Mouse (Mus musculus) liver, postnatal 0 days (tissue): ENCODE results near the gene Sipa1l1. TPM values are rescaled to one million over a fixed set of nuclear protein-coding genes. Genes with fewer than 3 reads are reported as not detected.

Experiments used
- ATAC-seq: fragments of 200-750 bp; cut with Nextera tagmentation; 2 replicates; pipeline ENCODE4 v1.8.0; 2017; ENCODE audit warnings: mild to moderate bottlenecking, moderate library complexity
- DNase-seq: peaks from one replicate; pipeline ENCODE4 v3.0.0-alpha.2; 2016
- H3K27ac ChIP-seq: fragments of 300-500 bp; sonication (generic); 2 replicates; pipeline ENCODE4 v1.5.1; 2014; ENCODE audit warnings: antibody characterized with exemption, moderate library complexity, mild to moderate bottlenecking, low read depth
- H3K27me3 ChIP-seq: fragments of 300-500 bp; sonication (generic); 2 replicates; pipeline ENCODE4 v1.6.1; 2014; ENCODE audit warnings: low read length, control low read depth, mixed read lengths; ENCODE audit not compliant: insufficient read depth
- H3K36me3 ChIP-seq: fragments of 300-500 bp; sonication (generic); replicated peaks from 2 replicates; pipeline ENCODE4 v1.6.1; 2014; ENCODE audit warnings: mild to moderate bottlenecking, control low read depth, low read length, moderate library complexity, mixed read lengths; ENCODE audit not compliant: insufficient read depth
- H3K4me1 ChIP-seq: fragments of 300-500 bp; sonication (generic); 2 replicates; pipeline ENCODE4 v1.6.1; 2014; ENCODE audit warnings: antibody characterized with exemption, mild to moderate bottlenecking, control low read depth; ENCODE audit not compliant: insufficient read depth
- H3K4me2 ChIP-seq: fragments of 300-500 bp; sonication (generic); 2 replicates; pipeline ENCODE4 v1.6.1; 2014; ENCODE audit warnings: low read depth, mild to moderate bottlenecking, low read length, moderate library complexity, mixed read lengths
- H3K4me3 ChIP-seq: fragments of 300-500 bp; sonication (generic); 2 replicates; pipeline ENCODE4 v1.5.1; 2014; ENCODE audit warnings: low read depth, low read length
- H3K9ac ChIP-seq: fragments of 300-500 bp; sonication (generic); replicated peaks from 2 replicates; pipeline ENCODE4 v1.6.1; 2014; ENCODE audit warnings: mild to moderate bottlenecking, moderate library complexity
- H3K9me3 ChIP-seq: fragments of 300-500 bp; sonication (generic); 2 replicates; pipeline ENCODE4 v1.6.1; 2016; ENCODE audit warnings: mild to moderate bottlenecking, control low read depth, low read length, mixed read lengths
- CTCF ChIP-seq: sonication (generic); IDR thresholded peaks from 2 replicates; pipeline ENCODE4 v1.5.1; 2016; ENCODE audit warnings: antibody characterized with exemption, low read depth
- EP300 ChIP-seq: IDR thresholded peaks from 2 replicates; pipeline ENCODE4 v1.6.1; 2016; ENCODE audit warnings: antibody characterized with exemption, low read depth, mild to moderate bottlenecking
- WGBS: fragments of 180-500 bp; shearing (Covaris S2); extraction: QIAGEN DNeasy Blood & Tissue Kit; methylation state at CpG from one replicate; pipeline ENCODE4 v1.1.7; 2014; ENCODE audit not compliant: insufficient replicate concordance; 5-methylcytosine and 5-hydroxymethylcytosine counted together
- polyA plus RNA-seq: library from polyadenylated mRNA; unstranded; fragments of >200 nt; fragmentation: Nextera tagmentation; extraction: Ambion mirVana; gene quantifications from 2 replicates; pipeline ENCODE4 v1.2.1, GENCODE M21; 2015

Gene Sipa1l1
- polyA plus RNA-seq, 1 experiment from 2014 or later: 3.2 TPM

DNA sequence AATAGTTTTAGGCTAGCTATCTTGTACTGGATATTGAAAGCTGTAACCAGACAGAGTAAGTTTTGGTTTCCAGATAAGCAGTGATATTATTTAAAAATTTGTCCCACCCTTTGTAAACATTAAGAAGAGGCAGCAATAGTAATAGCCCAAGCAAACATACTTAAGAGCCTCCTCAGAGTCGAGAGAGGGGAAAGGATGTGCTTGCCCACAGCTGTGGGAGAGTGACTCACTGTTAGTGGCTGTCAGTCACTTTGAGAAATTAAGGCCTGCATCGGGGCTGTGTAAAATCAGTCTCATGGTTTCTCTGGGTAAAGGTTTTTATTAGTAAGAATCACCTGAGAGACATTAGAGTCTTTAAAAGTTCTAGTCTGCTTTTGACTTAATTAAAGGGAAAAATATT, 40.6 kb downstream of the Sipa1l1 start:
- Histone ChIP-seq H3K9ac (no peak overlapping the region), H3K4me2 (no peak overlapping the region), H3K9me3 (no peaks in the 10 kb centered on the region), H3K4me3 (no peak overlapping the region), H3K36me3 (no peaks in the 10 kb centered on the region), H3K27me3 (no peaks in the 10 kb centered on the region), H3K4me1 (peaks cover 8% of the 10 kb centered on the region; the same call in 1 of the 2 replicates), H3K27ac (no peak overlapping the region)
- 23% methylated on average over 2 of the region's 2 CpGs for WGBS
- TF ChIP-seq CTCF (no peak), EP300 (no peak)
- DNase-seq (no peak), ATAC-seq (no peak)

DNA sequence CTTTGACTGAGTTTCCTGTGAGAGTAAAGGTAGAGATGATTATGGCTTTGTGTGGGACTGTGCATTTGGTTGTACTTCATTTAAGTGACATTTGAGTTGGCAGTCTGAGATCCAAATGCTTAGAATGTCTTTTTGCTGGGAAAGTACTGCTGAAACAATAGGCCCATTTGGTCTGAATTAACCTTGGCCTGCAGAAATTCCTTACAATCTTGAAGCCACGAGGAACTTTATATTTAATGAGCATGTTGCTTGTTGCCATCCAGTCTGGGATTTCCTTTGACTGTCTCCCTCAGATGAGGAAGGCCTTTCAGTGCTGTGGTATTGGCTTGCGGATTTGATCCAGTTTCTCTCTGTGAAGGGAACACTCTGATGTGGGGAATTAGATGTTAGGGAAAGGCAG, 43.9 kb downstream of the Sipa1l1 start:
- no peak overlapping the region for H3K4me2 ChIP-seq
- no peaks in the 10 kb centered on the region for H3K9me3 ChIP-seq
- DNase-seq: no peak
- H3K36me3 ChIP-seq: no peaks in the 10 kb centered on the region
- 0 out of 2 replicates have a peak, but pooled peaks cover under 1% of the 10 kb centered on the region for H3K4me1 ChIP-seq
- WGBS: 70% methylated on average over 2 of the region's 2 CpGs
- H3K4me3 ChIP-seq: no peak overlapping the region
- no peak overlapping the region for H3K9ac ChIP-seq
- no peak for ATAC-seq
- no peak overlapping the region for H3K27ac ChIP-seq
- H3K27me3 ChIP-seq: no peaks in the 10 kb centered on the region
- TF ChIP-seq EP300 (no peak), CTCF (no peak)

DNA sequence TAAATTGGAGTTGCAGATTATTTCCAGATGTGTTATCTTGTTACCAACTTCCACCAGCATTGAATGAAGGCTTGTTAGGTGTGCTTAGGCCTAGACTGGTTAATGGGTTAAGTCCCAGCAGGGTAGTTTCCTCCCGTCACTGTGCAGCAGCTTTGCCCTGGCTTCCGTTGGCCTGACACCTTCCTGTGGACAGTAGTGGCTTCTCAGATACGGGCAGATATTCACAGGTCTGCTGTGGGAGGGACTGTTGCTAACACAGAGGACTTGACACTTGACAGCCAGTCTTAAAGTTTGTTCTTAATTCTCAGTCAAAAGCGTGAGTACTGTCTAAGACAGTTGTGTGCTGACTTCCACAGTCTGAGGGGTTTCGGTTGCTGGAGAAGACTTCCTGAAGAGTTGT, 45.8 kb downstream of the Sipa1l1 start:
- no peak for ATAC-seq
- no peak for TF ChIP-seq EP300
- 55% methylated on average over 5 of the region's 5 CpGs for WGBS

DNA sequence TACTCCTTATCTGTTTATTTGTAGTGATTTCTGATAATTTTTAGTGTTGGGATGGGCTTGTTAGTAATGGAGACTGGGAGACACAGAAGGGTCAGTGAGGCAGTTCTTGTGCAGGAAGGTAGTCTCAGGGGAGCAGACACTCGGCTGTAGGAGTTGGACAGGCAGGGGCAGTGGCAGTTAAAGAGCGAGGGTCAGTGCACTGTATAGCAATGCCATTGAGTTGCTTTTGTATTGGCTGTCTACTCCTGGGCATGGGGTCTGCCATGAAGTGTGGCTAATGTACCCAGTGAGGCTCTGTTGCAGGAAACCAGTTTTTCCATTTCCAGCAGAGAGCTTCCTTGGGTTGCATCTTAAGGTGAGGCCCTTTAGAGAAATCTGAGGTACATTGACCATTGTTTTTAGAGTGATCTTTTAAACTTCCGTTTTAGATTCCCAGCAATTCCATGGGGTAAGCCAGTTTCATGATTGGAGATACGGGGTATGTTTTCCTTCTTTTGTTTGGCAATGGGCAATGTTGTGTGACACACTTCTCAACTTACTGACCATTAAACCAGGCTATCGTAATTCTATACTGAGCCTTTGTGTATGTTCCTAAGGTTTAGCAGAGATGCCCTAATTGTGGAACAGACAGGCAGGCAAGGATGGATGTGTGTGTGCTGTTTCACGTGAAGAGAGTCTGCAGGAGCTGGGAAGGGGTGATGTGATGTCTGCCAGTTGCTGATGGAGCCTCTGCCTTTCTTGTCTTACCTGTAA, 47.9 kb downstream of the Sipa1l1 start:
- H3K9me3 ChIP-seq: no peaks in the 10 kb centered on the region
- H3K27me3 ChIP-seq: no peaks in the 10 kb centered on the region
- H3K36me3 ChIP-seq: no peaks in the 10 kb centered on the region
- H3K27ac ChIP-seq: no peak overlapping the region
- no peak overlapping the region for H3K4me3 ChIP-seq
- no peaks in the 10 kb centered on the region for H3K4me1 ChIP-seq
- TF ChIP-seq CTCF (no peak), EP300 (no peak)
- ATAC-seq (no peak), DNase-seq (no peak)
- H3K4me2 ChIP-seq: no peak overlapping the region
- H3K9ac ChIP-seq: no peak overlapping the region
- 75% methylated on average over 6 of the region's 6 CpGs for WGBS

More for the DNA sequence above, 45.8 kb downstream of the Sipa1l1 start:
- Histone ChIP-seq H3K27me3 (no peaks in the 10 kb centered on the region), H3K4me1 (no peaks in the 10 kb centered on the region), H3K9ac (no peak overlapping the region), H3K27ac (no peak overlapping the region), H3K36me3 (no peaks in the 10 kb centered on the region), H3K9me3 (no peaks in the 10 kb centered on the region), H3K4me3 (no peak overlapping the region), H3K4me2 (no peak overlapping the region)
- DNase-seq: no peak

DNA sequence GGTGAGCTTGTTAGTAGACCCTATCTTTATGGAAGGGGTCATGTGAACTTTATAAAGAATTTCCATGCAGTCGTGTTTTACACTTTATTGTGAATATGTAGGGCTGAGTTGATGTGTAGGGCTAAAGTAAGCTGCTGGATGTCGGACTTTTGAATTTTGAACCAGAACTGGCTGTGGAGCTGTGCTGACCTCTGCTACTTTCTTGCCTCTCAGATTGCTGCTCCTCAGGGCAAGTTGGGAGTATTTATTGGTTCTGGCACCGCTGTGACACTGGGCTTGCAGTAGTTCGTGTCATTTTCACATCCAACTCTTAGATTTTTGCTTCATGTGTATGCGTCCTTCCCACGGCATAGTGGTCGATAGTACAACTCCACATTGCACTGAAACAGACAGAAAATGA, 49.1 kb downstream of the Sipa1l1 start:
- Histone ChIP-seq H3K4me3 (no peak overlapping the region), H3K27ac (no peak overlapping the region), H3K9me3 (no peaks in the 10 kb centered on the region), H3K27me3 (no peaks in the 10 kb centered on the region), H3K4me2 (no peak overlapping the region), H3K36me3 (no peaks in the 10 kb centered on the region), H3K9ac (no peak overlapping the region), H3K4me1 (peaks cover 2% of the 10 kb centered on the region; the same call in 1 of the 2 replicates)
- no peak for TF ChIP-seq EP300
- TF ChIP-seq CTCF: no peak
- 85% methylated on average over 7 of the region's 7 CpGs for WGBS
- DNase-seq: no peak
- no peak for ATAC-seq

DNA sequence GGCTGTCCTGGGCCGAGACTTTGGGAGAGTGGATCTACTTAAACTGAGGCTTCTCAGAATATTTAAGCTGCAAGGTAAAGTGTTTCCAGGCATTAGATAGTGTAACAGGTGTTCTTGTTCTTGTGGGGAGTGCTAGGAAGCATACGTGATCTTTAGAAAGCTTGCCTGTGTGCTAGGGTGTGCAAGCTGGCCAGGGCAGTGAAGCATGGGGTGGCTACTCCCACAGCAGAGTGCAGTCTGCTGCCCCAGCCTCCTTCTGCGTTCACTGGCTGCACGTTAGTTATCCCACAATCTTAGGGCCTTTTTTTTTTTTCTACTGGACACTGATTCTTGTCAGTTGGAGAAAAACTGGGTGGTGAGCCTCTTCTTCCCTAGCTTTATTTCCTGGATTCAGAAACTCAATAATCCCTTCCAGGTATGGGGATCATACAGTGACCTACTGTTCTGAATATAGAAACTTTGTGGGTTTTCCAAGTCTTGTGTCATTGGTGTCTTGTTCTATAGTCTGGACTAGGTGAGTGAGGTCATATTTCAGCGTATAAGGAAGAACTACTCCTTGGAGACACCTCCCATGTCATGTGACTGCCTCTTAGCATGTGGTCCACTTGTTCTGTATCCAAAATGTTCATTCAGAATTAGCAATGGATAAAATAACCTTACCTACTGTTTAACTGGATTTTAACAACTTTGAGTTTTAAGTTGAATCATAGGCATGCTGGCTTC, 51.4 kb downstream of the Sipa1l1 start:
- Histone ChIP-seq H3K4me2 (no peak overlapping the region), H3K4me3 (no peak overlapping the region), H3K27ac (no peak overlapping the region), H3K9me3 (no peaks in the 10 kb centered on the region), H3K9ac (no peak overlapping the region), H3K4me1 (peaks cover 14% of the 10 kb centered on the region), H3K27me3 (no peaks in the 10 kb centered on the region), H3K36me3 (no peaks in the 10 kb centered on the region)
- ATAC-seq (no peak), DNase-seq (no peak)
- 71% methylated on average over 5 of the region's 5 CpGs for WGBS
- no peak for TF ChIP-seq CTCF
- TF ChIP-seq EP300: no peak
